Mouse (Mus musculus) kidney, adult 2 months (tissue): ENCODE results near the gene 4933428G20Rik.

Source experiments
- CTCF ChIP-seq: fragments of 200-500 bp; conservative IDR thresholded peaks from 2 replicates; pipeline ENCODE4 v1.5.1; 2011; ENCODE audit warnings: low read depth, mild to moderate bottlenecking, control low read depth, low read length, moderate library complexity, mixed read lengths; ENCODE audit not compliant: insufficient read depth, insufficient read length
- POLR2A ChIP-seq: fragments of 200-500 bp; IDR thresholded peaks from one replicate; pipeline ENCODE4 v1.6.1; 2011; ENCODE audit warnings: low read depth, low read length, control low read depth

- TF ChIP-seq CTCF, result no peak
- TF ChIP-seq POLR2A, result no peak
Measured at GRCm38 (mm10) chr11:97462538-97462937, 37.6 kb downstream of the 4933428G20Rik start.
